Mouse (Mus musculus) embryonic facial prominence, embryonic 12.5 days (tissue): Measurements from ENCODE around the gene Camkv. TPM values are rescaled to one million over a fixed set of nuclear protein-coding genes. Genes with fewer than 3 reads are reported as not detected.

Experiments
- ATAC-seq: fragments of 200-750 bp; cut with Nextera tagmentation; 2 replicates; pipeline ENCODE4 v1.8.0; 2017; ENCODE audit not compliant: insufficient number of reproducible peaks, insufficient read depth, low FRiP score, low TSS enrichment
- H3K27ac ChIP-seq: fragments of 300-500 bp; sonication (generic); 2 replicates; pipeline ENCODE4 v1.5.1; 2016; ENCODE audit warnings: mild to moderate bottlenecking
- H3K27me3 ChIP-seq: fragments of 300-500 bp; sonication (generic); 2 replicates; pipeline ENCODE4 v1.6.1; 2016; ENCODE audit warnings: mild to moderate bottlenecking, moderate library complexity
- H3K36me3 ChIP-seq: fragments of 300-500 bp; sonication (generic); 2 replicates; pipeline ENCODE4 v1.6.1; 2016; ENCODE audit warnings: mild to moderate bottlenecking
- H3K4me1 ChIP-seq: fragments of 300-500 bp; sonication (generic); 2 replicates; pipeline ENCODE4 v1.6.1; 2016
- H3K4me2 ChIP-seq: fragments of 300-500 bp; sonication (generic); replicated peaks from 2 replicates; pipeline ENCODE4 v1.6.1; 2016; ENCODE audit warnings: mild to moderate bottlenecking, moderate library complexity
- H3K4me3 ChIP-seq: fragments of 300-500 bp; sonication (generic); 2 replicates; pipeline ENCODE4 v1.5.1; 2016; ENCODE audit warnings: mild to moderate bottlenecking
- H3K9ac ChIP-seq: fragments of 300-500 bp; sonication (generic); 2 replicates; pipeline ENCODE4 v1.6.1; 2016; ENCODE audit warnings: mild to moderate bottlenecking, moderate library complexity
- H3K9me3 ChIP-seq: fragments of 300-500 bp; sonication (generic); 2 replicates; pipeline ENCODE4 v1.6.1; 2016; ENCODE audit warnings: mild to moderate bottlenecking, moderate library complexity
- WGBS: fragments of 180-500 bp; shearing (Covaris S2); methylation state at CpG from one replicate; pipeline ENCODE4 v1.1.7; 2016; 5-methylcytosine and 5-hydroxymethylcytosine counted together
- polyA plus RNA-seq: library from polyadenylated mRNA; unstranded; fragments of >200 nt; fragmentation: Nextera tagmentation; extraction: Ambion mirVana; gene quantifications from 2 replicates; pipeline ENCODE4 v1.2.1, GENCODE M21; 2016

Camkv gene
- polyA plus RNA-seq, 1 experiment from 2014 or later = 7.0 TPM

DNA sequence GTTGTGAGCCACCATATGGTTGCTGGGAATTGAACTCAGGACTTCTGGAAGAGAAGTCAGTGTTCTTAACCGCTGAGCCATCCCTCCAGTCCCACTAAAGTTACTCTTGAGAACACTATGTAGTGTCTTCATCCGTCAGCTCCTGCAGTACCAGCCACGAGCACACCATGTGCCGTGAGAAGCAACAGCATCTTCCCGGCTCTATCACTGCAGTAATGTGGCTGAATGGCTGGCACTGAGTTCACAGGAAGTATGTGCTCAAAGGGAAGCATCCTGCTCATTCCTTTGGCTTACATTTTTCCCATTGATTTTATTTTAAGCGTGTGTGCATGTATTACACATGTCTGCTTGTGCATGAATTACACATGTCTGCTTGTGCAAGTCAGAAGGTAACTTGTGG, 32.0 kb downstream of the Camkv start:
- Histone ChIP-seq H3K4me2 (no peak overlapping the region), H3K9me3 (no peaks in the 10 kb centered on the region), H3K4me1 (no peaks in the 10 kb centered on the region), H3K27ac (no peak overlapping the region), H3K27me3 (no peaks in the 10 kb centered on the region), H3K36me3 (peaks cover 40% of the 10 kb centered on the region), H3K9ac (no peak overlapping the region), H3K4me3 (no peak overlapping the region)
- WGBS = 84% methylated on average over 6 of the region's 6 CpGs
- ATAC-seq = no peak

DNA sequence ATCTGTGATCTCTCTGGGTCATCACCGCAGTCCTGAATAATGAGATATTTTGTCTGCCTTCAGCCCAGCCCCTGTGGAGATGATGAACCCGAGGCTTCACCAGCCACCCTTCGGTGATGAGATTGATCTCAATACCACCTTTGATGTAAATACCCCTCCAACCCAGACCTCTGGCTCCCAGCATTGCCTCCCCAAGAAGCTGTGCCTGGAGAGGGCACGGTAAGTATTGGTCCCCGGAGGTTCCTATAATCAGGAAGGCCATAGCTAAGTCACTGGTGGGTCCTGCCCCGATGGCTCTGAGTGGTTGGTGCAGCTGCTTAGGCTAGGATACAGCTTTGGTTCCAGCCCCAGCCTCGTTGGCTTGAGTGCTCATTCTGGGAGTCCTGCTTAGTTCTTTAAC, 33.1 kb downstream of the Camkv start:
- 89% methylated on average over 7 of the region's 7 CpGs for WGBS
- no peak overlapping the region for H3K4me2 ChIP-seq
- H3K4me1 ChIP-seq = no peaks in the 10 kb centered on the region
- no peaks in the 10 kb centered on the region for H3K27me3 ChIP-seq
- peaks cover 39% of the 10 kb centered on the region for H3K36me3 ChIP-seq
- no peak overlapping the region for H3K4me3 ChIP-seq
- H3K9ac ChIP-seq = no peak overlapping the region
- ATAC-seq = no peak
- no peaks in the 10 kb centered on the region for H3K9me3 ChIP-seq
- H3K27ac ChIP-seq = no peak overlapping the region

DNA sequence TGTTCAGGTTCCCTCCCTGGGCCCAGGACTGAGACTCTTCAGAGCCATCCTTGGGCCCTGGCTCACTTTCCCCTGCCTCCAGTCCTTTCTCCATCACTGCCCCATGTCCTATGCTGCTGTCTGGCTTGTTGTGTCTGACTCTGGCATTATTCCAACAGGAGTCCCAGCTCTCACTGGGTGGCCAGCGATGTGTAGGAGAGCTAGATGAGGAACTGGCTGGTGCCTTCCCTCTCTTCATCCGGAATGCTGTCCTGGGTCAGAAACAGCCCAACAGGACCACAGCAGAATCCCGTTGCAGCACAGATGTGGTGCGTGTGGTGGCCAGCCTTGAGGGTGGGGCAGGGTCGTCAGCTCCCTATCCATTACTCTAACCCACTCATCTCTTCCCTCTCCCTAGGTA, 34.8 kb downstream of the Camkv start:
- no peaks in the 10 kb centered on the region for H3K4me1 ChIP-seq
- peaks cover 39% of the 10 kb centered on the region for H3K36me3 ChIP-seq
- no peak overlapping the region for H3K27ac ChIP-seq
- no peaks in the 10 kb centered on the region for H3K27me3 ChIP-seq
- 95% methylated on average over 5 of the region's 5 CpGs for WGBS
- H3K4me2 ChIP-seq = no peak overlapping the region
- ATAC-seq = no peak
- H3K9me3 ChIP-seq = no peaks in the 10 kb centered on the region
- H3K4me3 ChIP-seq = no peak overlapping the region
- no peak overlapping the region for H3K9ac ChIP-seq

DNA sequence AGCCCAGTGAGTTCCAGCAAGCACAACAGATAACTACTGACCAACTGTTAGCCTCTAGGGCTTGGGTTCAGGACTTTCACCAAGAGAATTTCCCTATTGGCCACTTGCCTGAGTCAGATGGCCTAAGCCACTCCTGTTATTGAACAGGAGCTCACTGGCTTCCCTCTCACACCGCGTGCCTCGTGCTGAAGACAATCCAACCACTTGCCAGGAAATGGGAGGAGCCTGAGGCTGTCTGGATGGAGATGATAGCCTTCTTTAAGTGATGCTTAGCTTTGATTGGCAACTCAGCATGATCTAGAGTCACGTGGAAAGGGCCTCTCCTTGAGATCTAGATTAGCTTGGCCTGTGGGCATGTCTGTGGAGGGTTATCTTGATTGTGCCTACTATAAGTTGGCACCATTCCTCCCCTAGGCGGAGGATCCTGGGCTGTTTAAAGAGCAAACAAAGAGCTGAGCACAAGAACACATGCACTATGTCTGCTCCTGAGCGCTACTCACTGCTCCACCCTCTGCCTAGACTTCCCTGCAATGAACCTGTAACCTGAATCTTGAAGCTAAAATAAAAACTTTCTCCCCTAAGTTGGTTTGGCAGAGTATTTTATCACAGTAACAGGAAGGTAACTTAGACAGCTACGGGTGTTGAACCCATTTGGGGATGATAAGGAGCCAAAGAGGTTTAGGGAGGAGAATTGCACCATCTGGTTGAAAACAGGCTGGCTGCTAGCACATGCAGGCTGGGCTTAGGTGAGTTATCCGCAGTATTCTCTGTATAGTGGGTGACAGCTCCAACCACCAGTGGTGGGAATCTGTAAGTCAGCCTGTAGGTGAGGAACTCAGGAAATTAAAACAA, 36.4 kb downstream of the Camkv start:
- H3K27me3 ChIP-seq = no peaks in the 10 kb centered on the region
- peaks cover 5% of the 10 kb centered on the region; the same call in 1 of the 2 replicates for H3K4me1 ChIP-seq
- no peak overlapping the region for H3K27ac ChIP-seq
- peaks cover 35% of the 10 kb centered on the region for H3K36me3 ChIP-seq
- ATAC-seq = no peak
- no peak overlapping the region for H3K4me3 ChIP-seq
- no peak overlapping the region for H3K9ac ChIP-seq
- no peak overlapping the region for H3K4me2 ChIP-seq
- H3K9me3 ChIP-seq = no peaks in the 10 kb centered on the region
- 76% methylated on average over 8 of the region's 8 CpGs for WGBS

DNA sequence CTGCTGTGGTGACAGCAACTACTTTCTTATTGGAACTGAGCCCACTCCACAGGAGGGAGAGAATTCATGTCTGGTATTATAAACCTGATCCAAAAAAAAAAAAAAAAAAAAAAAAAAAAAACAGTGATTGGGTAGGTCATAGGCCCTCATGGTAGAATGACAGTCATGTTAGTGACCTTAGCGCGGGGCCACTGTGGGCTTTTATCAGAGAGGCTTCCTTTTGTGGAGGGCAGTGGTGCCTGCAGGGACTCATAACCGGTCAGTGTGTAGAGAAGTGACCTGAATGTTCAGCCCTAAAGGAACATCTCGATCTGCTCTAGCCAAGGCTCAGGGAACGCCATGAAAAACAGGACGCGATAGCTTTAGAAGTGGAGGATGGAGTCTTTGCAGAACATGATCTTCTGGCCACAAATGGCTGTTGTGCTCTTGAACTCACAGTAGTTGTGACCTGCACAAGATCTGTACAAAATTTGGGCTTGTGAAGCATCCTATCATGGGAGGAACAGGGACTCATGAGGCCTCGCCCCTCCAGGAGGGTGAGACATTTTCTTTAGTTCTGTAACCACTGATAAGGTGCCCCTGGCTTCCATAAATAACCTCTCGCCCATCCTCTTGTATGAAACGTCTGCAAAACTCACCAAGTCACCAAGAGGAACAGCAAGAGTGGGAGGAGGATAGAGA, 39.2 kb downstream of the Camkv start:
- 74% methylated on average over 10 of the region's 10 CpGs for WGBS
- peak overlapping the region; percentile 1 for H3K27ac ChIP-seq
- peaks cover 8% of the 10 kb centered on the region; the same call in 1 of the 2 replicates for H3K4me1 ChIP-seq

DNA sequence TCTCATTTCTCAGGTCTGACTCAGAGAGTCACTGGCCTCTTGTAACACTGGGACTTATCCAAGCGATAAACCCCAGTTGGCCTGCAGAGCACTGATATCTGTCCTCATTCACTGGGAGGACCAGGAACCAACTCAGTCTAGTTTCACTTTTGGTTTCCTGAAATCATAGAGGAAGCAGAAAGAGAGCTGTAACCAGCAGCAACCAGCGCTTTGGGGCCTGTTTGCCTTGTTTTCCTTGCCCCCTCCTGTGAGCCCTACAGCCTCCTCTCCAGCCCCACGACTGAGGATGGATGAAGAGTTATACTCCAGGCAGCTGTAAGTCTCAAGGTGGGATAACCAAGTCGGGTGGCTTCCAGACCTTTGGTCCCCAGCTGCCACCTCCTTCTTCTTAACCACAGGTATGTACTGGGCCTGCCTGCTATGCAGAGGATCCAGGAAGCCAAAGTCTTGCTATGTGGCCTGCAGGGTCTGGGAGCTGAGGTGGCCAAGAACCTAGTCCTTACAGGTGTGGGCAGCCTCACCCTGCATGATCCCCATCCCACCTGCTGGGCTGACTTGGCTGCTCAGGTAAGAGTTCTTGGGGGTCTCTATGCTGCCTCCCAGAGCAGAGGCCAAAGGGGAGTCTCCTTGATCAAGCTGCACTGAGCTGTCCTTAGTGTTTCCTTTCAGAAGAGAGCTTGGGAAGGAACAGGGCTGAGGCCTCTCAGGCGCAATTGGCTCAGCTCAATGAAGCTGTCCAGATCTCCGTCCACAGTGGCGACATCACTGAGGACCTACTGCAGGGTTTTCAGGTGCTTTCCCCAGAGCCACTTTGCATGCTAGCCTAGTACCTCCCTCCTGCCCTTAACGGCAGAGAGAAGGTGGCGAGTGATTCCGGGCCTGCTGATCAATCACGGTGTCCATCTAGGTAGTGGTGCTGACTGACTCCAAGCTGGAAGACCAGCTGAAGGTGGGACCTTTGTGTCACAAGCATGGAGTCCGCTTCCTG, 40.2 kb downstream of the Camkv start, which contains the start of gene Uba7:
TSS of gene Uba7 (plus strand) at position 107 of the 988 bp plus-strand sequence.
- Histone ChIP-seq H3K9ac (no peak within 1 kb of the TSS), H3K9me3 (no peaks in the 10 kb centered on the region), H3K4me2 (no peak within 1 kb of the TSS), H3K36me3 (peaks cover 10% of the 10 kb centered on the region), H3K4me1 (peaks cover 17% of the 10 kb centered on the region), H3K27me3 (no peaks in the 10 kb centered on the region), H3K27ac (peak within 1 kb of the TSS; percentile 63), H3K4me3 (0 out of 2 replicates have a peak within 1 kb of the TSS, but pooled peaks have one; percentile 2)
- 72% methylated on average over 12 of the region's 12 CpGs for WGBS
- no peak for ATAC-seq

More for the DNA sequence above, 39.2 kb downstream of the Camkv start:
- Histone ChIP-seq H3K9me3 (no peaks in the 10 kb centered on the region), H3K4me2 (no peak overlapping the region), H3K4me3 (no peak overlapping the region), H3K27me3 (no peaks in the 10 kb centered on the region), H3K36me3 (peaks cover 21% of the 10 kb centered on the region), H3K9ac (no peak overlapping the region)
- no peak for ATAC-seq

DNA sequence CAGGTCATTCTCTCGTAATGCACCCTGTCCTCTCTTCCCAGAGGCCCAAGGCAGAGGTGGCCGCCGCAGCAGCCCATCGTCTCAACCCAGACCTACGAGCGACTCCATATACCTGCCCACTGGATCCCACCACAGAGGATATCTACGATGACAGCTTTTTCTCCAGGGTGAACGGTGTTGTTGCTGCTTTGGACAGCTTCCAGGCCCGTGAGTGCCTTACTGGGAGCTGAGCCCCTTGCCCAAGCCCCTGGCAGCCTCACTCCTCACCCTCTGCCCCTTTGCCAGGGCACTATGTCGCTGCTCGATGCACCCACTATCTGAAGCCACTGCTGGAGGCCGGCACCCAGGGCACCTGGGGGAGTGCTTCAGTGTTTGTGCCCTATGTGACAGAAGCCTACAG, 43.3 kb downstream of the Camkv start:
- WGBS = 88% methylated on average over 12 of the region's 12 CpGs
- ATAC-seq = no peak
- H3K27ac ChIP-seq = no peak overlapping the region
- no peak overlapping the region for H3K9ac ChIP-seq
- no peaks in the 10 kb centered on the region for H3K9me3 ChIP-seq
- peaks cover 41% of the 10 kb centered on the region for H3K4me1 ChIP-seq
- H3K4me3 ChIP-seq = no peak overlapping the region
- H3K4me2 ChIP-seq = no peak overlapping the region
- H3K36me3 ChIP-seq = no peaks in the 10 kb centered on the region
- no peaks in the 10 kb centered on the region for H3K27me3 ChIP-seq

DNA sequence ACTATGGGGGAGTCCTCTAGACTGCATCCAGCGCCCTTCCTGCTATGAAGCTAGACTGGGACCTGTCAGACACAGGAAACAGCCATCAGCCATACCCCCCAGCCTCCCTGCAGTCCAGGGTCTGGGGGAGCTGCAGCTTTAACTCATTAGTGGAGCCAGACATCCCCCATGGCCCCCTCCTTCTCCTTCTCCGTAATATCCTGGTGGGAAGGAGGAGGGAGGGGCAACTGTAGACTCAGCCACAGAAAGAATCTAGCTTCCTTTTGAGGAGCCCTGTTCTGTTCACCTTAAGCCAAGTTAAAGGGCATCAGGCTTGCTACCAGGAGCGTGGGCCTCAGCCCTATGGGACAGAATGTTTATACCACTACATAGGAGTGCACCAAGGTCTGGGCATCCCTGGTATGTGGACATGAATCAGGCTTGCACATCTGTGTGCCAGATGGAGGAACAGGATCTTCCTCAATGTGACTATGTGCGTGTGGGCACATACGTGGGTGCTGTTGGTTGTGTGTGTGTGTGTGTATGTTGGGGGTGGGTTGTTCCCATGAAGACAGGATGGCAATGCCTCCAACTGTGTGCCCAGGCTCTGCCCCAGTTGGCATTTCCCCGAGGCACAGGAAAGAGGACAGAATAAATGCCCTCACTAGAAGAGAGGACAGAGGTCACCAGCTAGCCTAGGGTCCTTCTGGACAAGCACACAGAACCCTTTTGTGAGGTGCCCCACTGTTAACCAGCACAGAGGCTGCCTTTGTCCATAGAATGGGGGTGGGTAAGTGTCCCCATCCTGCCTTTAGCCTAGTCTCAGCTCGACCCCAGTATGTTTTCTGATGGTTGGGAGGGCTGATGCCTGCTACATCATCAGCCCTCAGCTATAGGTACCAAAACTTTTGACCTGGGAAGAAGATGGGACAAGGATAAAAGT, 46.5 kb downstream of the Camkv start:
- H3K4me3 ChIP-seq = peak overlapping the region; percentile 87
- H3K9me3 ChIP-seq = no peaks in the 10 kb centered on the region
- H3K4me1 ChIP-seq = peaks cover 43% of the 10 kb centered on the region
- WGBS = 15% methylated on average over 7 of the region's 7 CpGs
- peak; percentile 59 for ATAC-seq
- H3K27ac ChIP-seq = peak overlapping the region; percentile 98
- no peaks in the 10 kb centered on the region for H3K27me3 ChIP-seq
- peak overlapping the region; percentile 88; the same call in 1 of the 2 replicates for H3K9ac ChIP-seq
- no peaks in the 10 kb centered on the region for H3K36me3 ChIP-seq
- H3K4me2 ChIP-seq = peak overlapping the region; percentile 88

DNA sequence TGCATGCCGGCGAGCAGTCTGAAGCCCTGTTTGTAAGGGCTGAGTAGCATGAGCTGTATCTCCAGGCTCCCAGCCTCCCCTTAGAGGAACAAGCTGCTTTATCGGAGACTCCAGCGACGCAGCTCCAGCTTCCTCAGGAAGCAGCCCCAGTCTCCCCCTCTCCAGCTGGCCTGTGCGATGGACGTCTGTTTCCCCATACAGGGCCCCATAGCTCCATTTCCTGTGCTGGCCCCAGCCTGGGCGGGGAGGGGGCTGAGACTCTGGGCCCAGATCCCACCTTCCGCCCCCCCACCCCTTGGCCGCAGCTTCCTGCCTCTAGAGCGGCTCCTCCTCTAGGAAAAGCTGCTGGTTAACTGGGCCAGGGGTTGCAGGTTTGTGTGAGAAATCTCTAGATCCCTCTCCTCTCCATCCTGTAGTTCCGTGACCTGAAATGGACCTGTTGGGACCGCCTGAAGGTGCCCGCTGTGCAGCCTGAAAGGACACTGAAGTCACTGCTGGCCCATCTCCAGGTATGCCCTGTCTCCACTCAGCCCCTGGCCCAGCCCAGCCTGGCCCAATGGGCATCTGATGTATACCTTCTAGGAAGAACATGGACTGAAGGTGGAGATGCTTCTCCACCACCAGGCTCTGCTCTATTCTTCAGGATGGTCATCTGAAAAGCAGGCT, 47.3 kb downstream of the Camkv start, which contains the start of gene Gm20661:
TSS of gene Gm20661 (plus strand) at position 378 of the 666 bp plus-strand sequence.
- ATAC-seq = peak; percentile 75

DNA sequence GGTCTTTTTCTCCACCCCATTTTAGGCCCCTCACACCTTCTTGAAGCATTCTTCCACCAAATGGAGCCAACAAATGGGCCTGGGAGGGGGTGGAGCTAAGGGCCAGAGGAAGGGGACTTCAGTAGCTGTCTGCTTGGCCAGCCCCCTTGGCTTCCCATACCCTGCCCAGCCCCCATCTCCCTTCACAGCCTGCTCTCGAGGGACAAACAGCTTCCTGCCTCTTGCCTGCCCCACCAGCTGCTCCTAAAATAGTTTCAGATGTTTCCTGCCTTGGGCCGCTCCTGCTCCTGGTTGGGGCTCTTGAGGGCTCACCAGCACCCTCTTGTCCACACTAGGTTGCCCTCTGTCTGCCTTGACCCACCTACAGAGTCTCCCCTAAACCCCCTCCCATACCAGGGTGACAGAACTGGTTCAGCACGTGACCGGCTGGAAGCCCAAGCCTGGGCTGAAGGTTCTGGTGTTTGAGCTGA, 48.0 kb downstream of the Camkv start:
- H3K27me3 ChIP-seq = no peaks in the 10 kb centered on the region
- H3K4me3 ChIP-seq = peak overlapping the region; percentile 87
- peak overlapping the region; percentile 98 for H3K27ac ChIP-seq
- no peaks in the 10 kb centered on the region for H3K36me3 ChIP-seq
- H3K4me1 ChIP-seq = peaks cover 53% of the 10 kb centered on the region
- H3K9me3 ChIP-seq = no peaks in the 10 kb centered on the region
- WGBS = 11% methylated on average over 4 of the region's 4 CpGs
- H3K4me2 ChIP-seq = peak overlapping the region; percentile 88
- ATAC-seq = 0 out of 2 replicates have a peak, but pooled peaks have one; percentile 19
- peak overlapping the region; percentile 88 for H3K9ac ChIP-seq

More for the DNA sequence above, 47.3 kb downstream of the Camkv start, which contains the start of gene Gm20661:
- H3K4me1 ChIP-seq = peaks cover 48% of the 10 kb centered on the region
- peak within 1 kb of the TSS; percentile 87 for H3K4me3 ChIP-seq
- H3K27me3 ChIP-seq = no peaks in the 10 kb centered on the region
- 14% methylated on average over 13 of the region's 14 CpGs for WGBS
- H3K9me3 ChIP-seq = no peaks in the 10 kb centered on the region
- H3K9ac ChIP-seq = peak within 1 kb of the TSS; percentile 88
- H3K27ac ChIP-seq = peak within 1 kb of the TSS; percentile 98
- H3K4me2 ChIP-seq = peak within 1 kb of the TSS; percentile 88
- H3K36me3 ChIP-seq = no peaks in the 10 kb centered on the region
